Mouse (Mus musculus): ENCODE results near the gene Rbfox1. TPM values are rescaled to one million over a fixed set of nuclear protein-coding genes. Genes with fewer than 3 reads are reported as not detected.

Rbfox1 gene
- total and polyA plus RNA-seq, 3 experiments, result not detected

GRCm38 (mm10) chr16:7275901-7276300 is 1390.7 kb downstream of the Rbfox1 start:
- Histone ChIP-seq H3K27me3 (ENCODE audit: control insufficient read depth in 1 of 2, insufficient read depth in 2 of 2, low read length in 2 of 2) (no peaks in the 10 kb centered on the region), H3K4me1 (ENCODE audit: control insufficient read depth in 1 of 2, insufficient read depth in 2 of 2, low read length in 2 of 2) (no peaks in the 10 kb centered on the region), H3K79me2 (ENCODE audit: control insufficient read depth, insufficient read depth, low read length, poor library complexity) (no peaks in the 10 kb centered on the region), H3K4me3 (ENCODE audit: control insufficient read depth in 1 of 2, insufficient read depth in 1 of 2, low read depth in 2 of 2, low read length in 2 of 2) (no peak overlapping the region), H3K27ac (ENCODE audit: control insufficient read depth, low read depth, low read length) (no peak overlapping the region), H3K9ac (ENCODE audit: control insufficient read depth, low read depth, low read length, poor library complexity, severe bottlenecking) (no peak overlapping the region), H3K36me3 (ENCODE audit: control insufficient read depth in 1 of 2, insufficient read depth in 2 of 2, low read length in 2 of 2) (no peaks in the 10 kb centered on the region), H3K9me3 (replicated peaks; ENCODE audit: insufficient read depth, low read length) (no peaks in the 10 kb centered on the region)
- TF ChIP-seq SIN3A (IDR thresholded peaks at IDR 0.05; ENCODE audit: low read length), result no peak
- TF ChIP-seq EP300 (IDR thresholded peaks at IDR 0.05; ENCODE audit: low read depth in 1 of 2, low read length in 2 of 2), result no peak
- TF ChIP-seq RAD21 (IDR thresholded peaks at IDR 0.05; ENCODE audit: low read depth, low read length), result peak; percentile 18
- TF ChIP-seq SMC3 (IDR thresholded peaks at IDR 0.05; ENCODE audit: low read depth, low read length), result peak; percentile 26
- TF ChIP-seq ZKSCAN1 (IDR thresholded peaks at IDR 0.05; ENCODE audit: low read depth, low read length), result no peak
- TF ChIP-seq ETS1 (IDR thresholded peaks at IDR 0.05; ENCODE audit: low read depth, low read length), result no peak
- no peak for TF ChIP-seq GABPA (IDR thresholded peaks at IDR 0.05; ENCODE audit: low read depth, low read length)
- TF ChIP-seq CTCF (IDR thresholded peaks at IDR 0.05 in 2 of 3, conservative IDR thresholded peaks at IDR 0.05 in 1 of 3; ENCODE audit: control insufficient read depth in 1 of 3, insufficient read depth in 1 of 3, low read depth in 2 of 3, low read length in 3 of 3, poor library complexity in 1 of 3, severe bottlenecking in 1 of 3), result peak in 2 of 3 experiments; percentile 25 to 33; a peak in 3 of 6 replicates
- TF ChIP-seq BHLHE40 (IDR thresholded peaks at IDR 0.05; ENCODE audit: borderline replicate concordance, low read depth, low read length), result no peak
- peak; percentile 11 for DNase-seq (ENCODE audit: low read depth, low spot score)

DNA sequence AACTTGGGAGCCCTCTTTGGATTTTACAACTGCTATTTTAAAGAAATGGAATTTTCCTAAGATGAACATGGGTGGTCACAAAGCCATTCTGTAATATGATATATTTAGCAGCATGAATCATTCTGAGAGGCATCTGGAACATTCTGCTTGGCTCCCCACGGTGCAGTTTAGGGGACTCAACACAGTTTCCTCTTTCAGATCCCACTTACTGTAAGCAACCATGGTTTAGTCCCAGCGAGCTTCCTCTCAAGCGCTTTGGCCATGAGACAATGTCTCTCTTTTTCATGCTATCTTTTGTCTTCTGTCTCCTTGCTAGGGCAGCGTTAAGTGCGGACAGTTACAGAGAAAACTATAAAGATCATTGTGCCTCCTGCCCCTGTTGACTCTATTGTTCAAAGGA is 1394.4 kb downstream of the Rbfox1 start:
- Histone ChIP-seq H3K27me3 (ENCODE audit: control insufficient read depth in 1 of 2, insufficient read depth in 2 of 2, low read length in 2 of 2) (no peaks in the 10 kb centered on the region), H3K9ac (ENCODE audit: control insufficient read depth, low read depth, low read length, poor library complexity, severe bottlenecking) (no peak overlapping the region), H3K27ac (ENCODE audit: control insufficient read depth, low read depth, low read length) (no peak overlapping the region), H3K4me1 (ENCODE audit: control insufficient read depth in 1 of 2, insufficient read depth in 2 of 2, low read length in 2 of 2) (no peaks in the 10 kb centered on the region), H3K4me3 (ENCODE audit: control insufficient read depth in 1 of 2, insufficient read depth in 1 of 2, low read depth in 2 of 2, low read length in 2 of 2) (no peak overlapping the region), H3K9me3 (replicated peaks; ENCODE audit: insufficient read depth, low read length) (no peaks in the 10 kb centered on the region), H3K36me3 (ENCODE audit: control insufficient read depth in 1 of 2, insufficient read depth in 2 of 2, low read length in 2 of 2) (no peaks in the 10 kb centered on the region), H3K79me2 (ENCODE audit: control insufficient read depth, insufficient read depth, low read length, poor library complexity) (no peaks in the 10 kb centered on the region)
- no peak for DNase-seq (ENCODE audit: low read depth, low spot score)
- TF ChIP-seq CHD2 (IDR thresholded peaks at IDR 0.05; ENCODE audit: low read length) (no peak), HCFC1 (IDR thresholded peaks at IDR 0.05; ENCODE audit: low read depth, low read length) (no peak), CHD1 (IDR thresholded peaks at IDR 0.05; ENCODE audit: low read depth, low read length) (no peak), GATA1 (IDR thresholded peaks at IDR 0.05; ENCODE audit: low read depth, low read length) (no peak), USF2 (IDR thresholded peaks at IDR 0.05; ENCODE audit: borderline replicate concordance in 1 of 2, insufficient read depth in 1 of 2, low read depth in 1 of 2, low read length in 2 of 2) (no peak), ZC3H11A (IDR thresholded peaks at IDR 0.05; ENCODE audit: low read depth, low read length) (no peak), USF1 (IDR thresholded peaks at IDR 0.05; ENCODE audit: low read depth, low read length) (no peak), RCOR1 (IDR thresholded peaks at IDR 0.05; ENCODE audit: low read depth, low read length) (no peak), POLR2AphosphoS2 (IDR thresholded peaks at IDR 0.05; ENCODE audit: low read length) (no peak), MAFK (IDR thresholded peaks at IDR 0.05; ENCODE audit: borderline replicate concordance, low read depth, low read length) (no peak), E2F4 (IDR thresholded peaks at IDR 0.05; ENCODE audit: borderline replicate concordance, low read depth, low read length) (no peak), ZKSCAN1 (IDR thresholded peaks at IDR 0.05; ENCODE audit: low read depth, low read length) (no peak), KAT2A (conservative IDR thresholded peaks at IDR 0.05; ENCODE audit: low read depth, low read length) (no peak), MAX (IDR thresholded peaks at IDR 0.05; ENCODE audit: low read length) (no peak), UBTF (IDR thresholded peaks at IDR 0.05; ENCODE audit: borderline replicate concordance, insufficient read depth, low read depth, low read length) (no peak), MYC (IDR thresholded peaks at IDR 0.05; ENCODE audit: low read depth, low read length) (no peak), JUND (IDR thresholded peaks at IDR 0.05; ENCODE audit: low read depth, low read length) (no peak), BHLHE40 (IDR thresholded peaks at IDR 0.05; ENCODE audit: borderline replicate concordance, low read depth, low read length) (no peak), ELF1 (IDR thresholded peaks at IDR 0.05; ENCODE audit: low read depth, low read length) (no peak)
